Mouse (Mus musculus): Measurements from ENCODE around the gene Tent5c. TPM values are rescaled to one million over a fixed set of nuclear protein-coding genes. Genes with fewer than 3 reads are reported as not detected.

The Tent5c gene
- polyA plus RNA-seq, 1 experiment from 2014 or later: 6.7 TPM

GRCm38 (mm10) chr3:100411945-100412344 lies 77.2 kb downstream of the Tent5c start:
- no peak overlapping the region for H3K4me3 ChIP-seq
- H3K27ac ChIP-seq: no peak overlapping the region
- H3K9me3 ChIP-seq: no peaks in the 10 kb centered on the region
- WGBS: 73% methylated on average over 7 of the region's 7 CpGs
- no peak for ATAC-seq (ENCODE audit: low FRiP score, low read depth)
- no peak overlapping the region for H3K4me2 ChIP-seq (replicated peaks)
- H3K36me3 ChIP-seq: no peaks in the 10 kb centered on the region
- H3K4me1 ChIP-seq: 0 out of 2 replicates have a peak, but pooled peaks cover 8% of the 10 kb centered on the region
- H3K9ac ChIP-seq: no peak overlapping the region
- no peaks in the 10 kb centered on the region for H3K27me3 ChIP-seq

GRCm38 (mm10) chr3:100409280-100409679 lies 79.8 kb downstream of the Tent5c start:
- 0 out of 2 replicates have a peak, but pooled peaks cover 7% of the 10 kb centered on the region for H3K4me1 ChIP-seq
- no peak overlapping the region for H3K4me2 ChIP-seq (replicated peaks)
- WGBS: 86% methylated on average over 2 of the region's 2 CpGs
- H3K27ac ChIP-seq: no peak overlapping the region
- no peaks in the 10 kb centered on the region for H3K36me3 ChIP-seq
- no peak overlapping the region for H3K9ac ChIP-seq
- no peak for ATAC-seq (ENCODE audit: low FRiP score, low read depth)
- no peaks in the 10 kb centered on the region for H3K9me3 ChIP-seq
- no peak overlapping the region for H3K4me3 ChIP-seq
- no peaks in the 10 kb centered on the region for H3K27me3 ChIP-seq

GRCm38 (mm10) chr3:100408351-100409043 lies 80.6 kb downstream of the Tent5c start:
- H3K9me3 ChIP-seq: no peaks in the 10 kb centered on the region
- H3K27ac ChIP-seq: no peak overlapping the region
- no peaks in the 10 kb centered on the region for H3K36me3 ChIP-seq
- WGBS: 84% methylated on average over 2 of the region's 2 CpGs
- H3K27me3 ChIP-seq: no peaks in the 10 kb centered on the region
- no peak overlapping the region for H3K4me2 ChIP-seq (replicated peaks)
- no peak overlapping the region for H3K9ac ChIP-seq
- no peak overlapping the region for H3K4me3 ChIP-seq
- ATAC-seq (ENCODE audit: low FRiP score, low read depth): no peak
- 0 out of 2 replicates have a peak, but pooled peaks cover 7% of the 10 kb centered on the region for H3K4me1 ChIP-seq

- 92% methylated on average over 4 of the region's 4 CpGs for WGBS
- Histone ChIP-seq H3K27me3 (no peaks in the 10 kb centered on the region), H3K27ac (no peak overlapping the region), H3K9ac (no peak overlapping the region), H3K4me1 (no peaks in the 10 kb centered on the region), H3K4me2 (replicated peaks) (no peak overlapping the region), H3K36me3 (no peaks in the 10 kb centered on the region), H3K9me3 (no peaks in the 10 kb centered on the region), H3K4me3 (no peak overlapping the region)
- no peak for ATAC-seq (ENCODE audit: low FRiP score, low read depth)
These were observed 86.5 kb downstream of the Tent5c start for GRCm38 (mm10) chr3:100402656-100403055.

Other genes starting within 250 kb of the Tent5c start
- gene Man1a2, start 196.2 kb upstream of the Tent5c start, polyA plus RNA-seq (2015; fragmentation: Nextera tagmentation; extraction: Ambion mirVana): 70.0 and 73.1 TPM in 2 replicates